Mouse (Mus musculus) lung, postnatal 0 days (tissue): ENCODE results near the gene Tbc1d9b.

Experiments
- CTCF ChIP-seq: IDR thresholded peaks from 2 replicates; pipeline ENCODE4 v1.5.1; 2016; ENCODE audit warnings: antibody characterized with exemption, mild to moderate bottlenecking
- EP300 ChIP-seq: IDR thresholded peaks from 2 replicates; pipeline ENCODE4 v1.6.1; 2016; ENCODE audit warnings: antibody characterized with exemption, mild to moderate bottlenecking, control low read depth

- TF ChIP-seq CTCF, result no peak
- TF ChIP-seq EP300, result no peak
Measured at GRCm38 (mm10) chr11:50188682-50189081, 57.5 kb downstream of the Tbc1d9b start.
